Mouse (Mus musculus): ENCODE measurements at regions not wholly inside any gene's neighbourhood (a gene's known extent, or its start where the extent isn't known, plus 50 kb on each side); places are given as distances from the start of the nearest gene placed in this dataset.
"Not testable (repeated sequence)": the region's sequence is repeated elsewhere in the genome, so short reads cannot be mapped to it uniquely, and the experiment has no call there.

DNA sequence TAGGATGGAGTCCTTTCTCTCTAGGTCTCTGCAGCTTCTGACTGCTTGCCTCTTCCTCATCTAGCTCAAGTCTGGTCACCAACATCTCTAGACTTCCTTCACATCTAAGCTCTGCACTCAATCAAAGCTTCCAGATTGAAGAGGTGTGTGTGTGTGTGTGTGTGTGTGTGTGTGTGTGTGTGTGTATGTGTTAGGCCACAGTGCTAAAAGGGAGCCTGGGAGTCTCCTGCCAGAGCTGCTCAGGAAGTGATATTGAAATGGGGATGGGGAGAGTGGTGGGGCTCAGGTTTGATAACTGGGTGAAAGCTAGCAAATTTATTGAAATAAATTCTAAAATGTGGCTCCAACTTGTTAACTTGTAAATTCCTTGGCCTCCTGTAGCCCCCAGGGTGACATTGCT lies 73.3 kb downstream of the Gm31371 start:
- H3K27ac ChIP-seq (ENCODE audit: low read length); H3K9ac ChIP-seq (ENCODE audit: low read length); H3K36me3 ChIP-seq (ENCODE audit: control insufficient read depth, insufficient read depth, low read length); H3K27me3 ChIP-seq (ENCODE audit: control insufficient read depth, insufficient read depth, low read length); H3K4me1 ChIP-seq (ENCODE audit: control insufficient read depth, insufficient read depth, low read length); H3K9me3 ChIP-seq (replicated peaks; ENCODE audit: control insufficient read depth, low read length); H3K4me2 ChIP-seq (ENCODE audit: low read depth, low read length); ATAC-seq (ENCODE audit: insufficient read depth, low FRiP score); H3K4me3 ChIP-seq (replicated peaks; ENCODE audit: low read length): not testable (repeated sequence)

DNA sequence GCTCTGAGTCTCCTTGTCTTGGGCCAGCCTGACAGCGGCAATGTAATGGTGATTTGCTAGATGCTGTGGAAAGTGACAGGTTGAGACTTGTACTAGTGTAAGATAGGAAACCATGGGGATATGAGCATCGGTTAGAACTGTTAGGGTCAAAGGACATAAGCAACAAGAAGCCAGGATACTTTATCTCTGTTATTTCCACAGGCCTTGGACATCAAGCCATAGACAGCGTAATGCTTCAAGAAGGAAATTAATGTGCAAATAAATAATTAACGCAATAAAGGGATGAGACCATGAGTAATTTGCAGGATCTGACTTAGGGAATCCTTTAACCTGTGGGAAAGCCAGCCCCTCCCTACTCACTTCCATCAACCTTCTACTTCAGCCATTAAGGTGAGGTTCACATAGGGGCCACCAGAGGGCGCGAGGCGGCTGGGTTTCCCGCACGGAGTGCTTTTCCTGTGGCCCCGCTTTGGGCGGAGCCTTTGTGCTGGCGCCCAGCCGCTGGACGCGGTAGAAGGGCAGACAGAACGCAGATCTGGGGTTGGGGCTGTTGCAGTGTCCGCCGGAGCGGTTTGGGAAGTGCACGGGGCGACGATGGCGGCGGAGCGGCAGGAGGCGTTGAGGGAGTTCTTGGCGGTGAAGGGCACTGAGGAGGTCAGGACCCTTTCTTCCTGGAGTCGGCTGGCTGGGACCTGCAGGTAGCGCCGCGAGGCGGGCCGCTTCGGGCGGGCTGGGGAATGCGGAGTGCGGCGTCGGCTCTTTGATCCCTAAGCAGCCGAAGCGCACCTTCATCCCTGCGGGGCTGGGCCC lies 76.5 kb downstream of the Gm31371 start:
- WGBS = 7% methylated on average over 42 of the region's 42 CpGs
- Histone ChIP-seq H3K4me2 (ENCODE audit: low read depth, low read length) (peak overlapping the region; percentile 74), H3K9me3 (replicated peaks; ENCODE audit: control insufficient read depth, low read length) (peaks cover 6% of the 10 kb centered on the region; the same call in 1 of the 2 replicates), H3K36me3 (ENCODE audit: control insufficient read depth, insufficient read depth, low read length) (0 out of 2 replicates have a peak, but pooled peaks cover 4% of the 10 kb centered on the region), H3K9ac (ENCODE audit: low read length) (peak overlapping the region; percentile 78), H3K4me1 (ENCODE audit: control insufficient read depth, insufficient read depth, low read length) (no peaks in the 10 kb centered on the region), H3K27me3 (ENCODE audit: control insufficient read depth, insufficient read depth, low read length) (no peaks in the 10 kb centered on the region), H3K4me3 (replicated peaks; ENCODE audit: low read length) (peak overlapping the region; percentile 60), H3K27ac (ENCODE audit: low read length) (no peak overlapping the region)
- peak; percentile 90 for ATAC-seq (ENCODE audit: insufficient read depth, low FRiP score)

DNA sequence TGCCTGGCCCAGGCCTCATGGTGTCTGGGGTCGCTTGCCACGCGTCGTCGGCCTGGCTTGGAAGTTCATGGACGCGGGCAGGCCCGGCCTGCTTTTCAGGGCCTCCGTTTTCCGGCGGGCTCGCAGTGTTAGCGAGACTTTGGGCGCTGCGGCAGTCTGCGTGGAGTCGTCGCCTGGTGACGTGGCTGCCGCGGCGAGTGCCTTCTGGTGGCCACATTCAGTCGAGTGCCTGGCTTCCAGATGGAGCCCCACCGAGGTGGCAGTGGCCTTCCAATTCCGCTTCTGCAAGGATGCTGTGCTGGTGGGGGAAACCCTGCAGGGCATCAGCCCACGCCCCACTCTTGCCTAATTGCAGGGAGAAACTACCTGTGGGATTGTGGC lies 77.1 kb downstream of the Gm31371 start:
- not testable (repeated sequence) for H3K9me3 ChIP-seq (replicated peaks; ENCODE audit: control insufficient read depth, low read length); H3K27me3 ChIP-seq (ENCODE audit: control insufficient read depth, insufficient read depth, low read length); ATAC-seq (ENCODE audit: insufficient read depth, low FRiP score); H3K4me1 ChIP-seq (ENCODE audit: control insufficient read depth, insufficient read depth, low read length); H3K36me3 ChIP-seq (ENCODE audit: control insufficient read depth, insufficient read depth, low read length); H3K27ac ChIP-seq (ENCODE audit: low read length)
- peak overlapping the region; percentile 78 for H3K9ac ChIP-seq (ENCODE audit: low read length)
- H3K4me2 ChIP-seq (ENCODE audit: low read depth, low read length) = peak overlapping the region; percentile 74
- WGBS = 21% methylated on average over 26 of the region's 26 CpGs
- peak overlapping the region; percentile 60 for H3K4me3 ChIP-seq (replicated peaks; ENCODE audit: low read length)

GRCm38 (mm10) chr8:20008106-20008505 lies 104.9 kb downstream of the Gm31371 start:
- 75% methylated on average over 3 of the region's 3 CpGs for WGBS
- H3K9me3 ChIP-seq (replicated peaks; ENCODE audit: control insufficient read depth, low read length); H3K27ac ChIP-seq (ENCODE audit: low read length); H3K4me3 ChIP-seq (replicated peaks; ENCODE audit: low read length); H3K9ac ChIP-seq (ENCODE audit: low read length); H3K4me2 ChIP-seq (ENCODE audit: low read depth, low read length); H3K4me1 ChIP-seq (ENCODE audit: control insufficient read depth, insufficient read depth, low read length); H3K27me3 ChIP-seq (ENCODE audit: control insufficient read depth, insufficient read depth, low read length); ATAC-seq (ENCODE audit: insufficient read depth, low FRiP score); H3K36me3 ChIP-seq (ENCODE audit: control insufficient read depth, insufficient read depth, low read length): not testable (repeated sequence)

DNA sequence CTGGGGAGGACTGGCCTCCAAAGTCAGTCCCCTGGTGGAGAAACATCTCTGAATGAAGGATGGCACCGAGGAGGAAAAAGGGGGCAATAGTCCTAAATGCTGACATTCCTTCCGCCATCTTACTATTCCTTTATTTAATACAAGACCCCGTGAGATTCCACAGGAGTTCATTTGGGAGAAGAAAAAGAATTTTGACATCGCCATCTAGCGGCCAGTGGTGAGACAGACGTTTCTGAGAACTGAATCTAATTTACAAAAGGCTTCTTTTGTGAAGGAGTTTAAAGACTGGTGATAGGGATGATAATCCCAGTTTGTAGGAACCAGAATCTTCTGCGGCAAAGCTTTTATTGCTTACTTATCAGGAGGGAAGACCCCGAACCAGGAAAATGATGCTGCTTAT lies 107.8 kb downstream of the Gm31371 start:
- H3K4me2 ChIP-seq (ENCODE audit: low read depth, low read length); H3K27ac ChIP-seq (ENCODE audit: low read length); ATAC-seq (ENCODE audit: insufficient read depth, low FRiP score); H3K27me3 ChIP-seq (ENCODE audit: control insufficient read depth, insufficient read depth, low read length); H3K9ac ChIP-seq (ENCODE audit: low read length); H3K4me1 ChIP-seq (ENCODE audit: control insufficient read depth, insufficient read depth, low read length); H3K9me3 ChIP-seq (replicated peaks; ENCODE audit: control insufficient read depth, low read length); H3K4me3 ChIP-seq (replicated peaks; ENCODE audit: low read length); H3K36me3 ChIP-seq (ENCODE audit: control insufficient read depth, insufficient read depth, low read length): not testable (repeated sequence)
- WGBS = 60% methylated on average over 8 of the region's 8 CpGs

DNA sequence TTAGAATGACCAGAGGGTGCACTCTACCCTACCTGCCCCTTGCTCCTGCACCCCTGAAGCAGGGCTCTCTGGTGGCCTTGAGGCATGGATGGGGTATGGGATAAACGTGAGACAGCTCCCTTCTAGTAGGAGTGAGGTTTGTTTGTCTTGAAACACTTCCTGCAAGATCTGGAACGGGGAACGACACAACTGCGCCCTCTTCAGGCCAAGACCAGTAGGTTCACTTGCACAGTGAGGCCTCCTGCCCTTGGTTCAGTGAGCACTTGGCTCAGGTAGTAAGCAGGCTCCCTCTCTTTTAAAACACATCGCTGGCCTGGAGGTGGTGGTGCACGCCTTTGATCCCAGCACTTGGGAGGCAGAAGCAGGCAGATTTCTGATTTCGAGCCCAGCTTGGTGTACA lies 110.1 kb downstream of the Gm31371 start:
- H3K4me2 ChIP-seq (ENCODE audit: low read depth, low read length); H3K4me3 ChIP-seq (replicated peaks; ENCODE audit: low read length); H3K4me1 ChIP-seq (ENCODE audit: control insufficient read depth, insufficient read depth, low read length); H3K9me3 ChIP-seq (replicated peaks; ENCODE audit: control insufficient read depth, low read length); H3K27me3 ChIP-seq (ENCODE audit: control insufficient read depth, insufficient read depth, low read length); H3K27ac ChIP-seq (ENCODE audit: low read length); ATAC-seq (ENCODE audit: insufficient read depth, low FRiP score); H3K9ac ChIP-seq (ENCODE audit: low read length); H3K36me3 ChIP-seq (ENCODE audit: control insufficient read depth, insufficient read depth, low read length): not testable (repeated sequence)
- 75% methylated on average over 7 of the region's 7 CpGs for WGBS

- WGBS = 67% methylated on average over 5 of the region's 5 CpGs
- H3K27ac ChIP-seq (ENCODE audit: low read length); H3K4me1 ChIP-seq (ENCODE audit: control insufficient read depth, insufficient read depth, low read length); H3K4me3 ChIP-seq (replicated peaks; ENCODE audit: low read length); H3K4me2 ChIP-seq (ENCODE audit: low read depth, low read length); H3K9me3 ChIP-seq (replicated peaks; ENCODE audit: control insufficient read depth, low read length); H3K27me3 ChIP-seq (ENCODE audit: control insufficient read depth, insufficient read depth, low read length); H3K9ac ChIP-seq (ENCODE audit: low read length); H3K36me3 ChIP-seq (ENCODE audit: control insufficient read depth, insufficient read depth, low read length); ATAC-seq (ENCODE audit: insufficient read depth, low FRiP score): not testable (repeated sequence)
Observed at GRCm38 (mm10) chr8:20014451-20015130, 111.4 kb downstream of the Gm31371 start.

DNA sequence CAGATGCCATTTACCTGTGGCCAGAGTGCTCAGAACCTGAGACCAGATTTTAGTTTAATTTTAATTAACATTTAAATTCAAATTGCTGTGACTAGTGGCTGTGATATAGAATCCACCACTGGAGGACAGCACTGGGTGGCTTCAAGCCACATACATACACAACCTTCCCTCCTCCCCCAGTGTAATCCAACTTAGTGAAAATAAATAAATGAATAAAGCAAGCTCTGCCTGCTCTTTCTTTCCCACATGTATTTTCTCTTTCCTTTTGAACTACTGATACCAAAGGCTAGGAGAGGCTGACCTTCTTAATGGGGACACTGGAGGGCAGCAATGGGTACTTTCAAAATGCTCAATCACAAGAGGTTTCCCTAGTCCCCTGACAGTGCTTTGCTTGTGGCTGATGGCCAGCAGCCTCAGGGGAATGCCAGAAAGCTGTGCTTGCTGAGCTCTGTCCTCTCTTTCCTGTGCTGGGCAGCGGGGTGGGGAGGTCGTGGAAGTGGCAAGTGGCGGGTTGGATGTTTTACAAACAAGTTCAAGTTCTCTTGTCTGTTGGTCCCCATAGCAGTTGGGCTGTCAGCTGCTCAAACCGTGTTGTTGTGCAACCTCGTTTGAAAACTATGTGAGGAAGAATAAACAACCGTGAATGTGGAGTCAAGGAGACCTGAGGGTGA lies 112.4 kb downstream of the Gm31371 start:
- WGBS = 75% methylated on average over 6 of the region's 6 CpGs
- H3K4me3 ChIP-seq (replicated peaks; ENCODE audit: low read length); H3K9ac ChIP-seq (ENCODE audit: low read length); ATAC-seq (ENCODE audit: insufficient read depth, low FRiP score); H3K36me3 ChIP-seq (ENCODE audit: control insufficient read depth, insufficient read depth, low read length); H3K27me3 ChIP-seq (ENCODE audit: control insufficient read depth, insufficient read depth, low read length); H3K9me3 ChIP-seq (replicated peaks; ENCODE audit: control insufficient read depth, low read length); H3K27ac ChIP-seq (ENCODE audit: low read length); H3K4me1 ChIP-seq (ENCODE audit: control insufficient read depth, insufficient read depth, low read length); H3K4me2 ChIP-seq (ENCODE audit: low read depth, low read length): not testable (repeated sequence)

DNA sequence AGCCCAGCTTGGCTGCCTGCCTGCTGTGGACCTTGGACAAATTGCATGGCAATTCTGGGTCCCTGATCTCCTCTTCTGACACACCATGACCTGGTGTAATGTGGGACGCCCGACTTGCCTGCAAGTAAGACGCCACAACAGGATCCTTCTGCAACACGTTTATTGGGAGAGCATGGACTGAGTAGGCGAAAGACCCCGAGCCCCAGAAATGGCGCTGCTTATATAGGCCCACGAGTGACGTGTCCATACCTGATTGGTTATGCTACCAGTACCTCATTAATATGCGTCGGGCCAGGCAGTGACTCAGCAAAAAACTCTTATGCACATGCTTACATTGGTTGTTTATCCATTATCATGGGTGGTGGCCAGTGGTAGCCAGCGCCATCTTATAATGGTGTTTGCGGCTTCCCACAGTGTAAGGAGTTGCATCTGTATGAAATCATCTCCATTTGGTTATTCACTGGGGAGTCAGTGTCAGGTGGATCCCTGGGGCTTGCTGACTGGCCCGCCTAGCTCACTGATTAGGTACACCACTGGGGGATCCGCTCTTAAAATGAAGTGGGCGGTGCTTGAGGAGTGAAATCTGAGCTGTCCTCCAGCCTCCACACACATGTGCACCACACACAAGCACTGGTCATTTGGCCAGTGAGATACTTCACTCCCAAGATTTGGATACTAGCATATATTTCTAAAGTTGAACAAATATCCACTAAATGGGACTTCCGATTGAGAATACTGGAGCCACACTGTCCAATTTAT lies 113.1 kb downstream of the Gm31371 start:
- H3K9ac ChIP-seq (ENCODE audit: low read length); H3K4me3 ChIP-seq (replicated peaks; ENCODE audit: low read length); ATAC-seq (ENCODE audit: insufficient read depth, low FRiP score); H3K9me3 ChIP-seq (replicated peaks; ENCODE audit: control insufficient read depth, low read length); H3K4me1 ChIP-seq (ENCODE audit: control insufficient read depth, insufficient read depth, low read length); H3K36me3 ChIP-seq (ENCODE audit: control insufficient read depth, insufficient read depth, low read length); H3K27ac ChIP-seq (ENCODE audit: low read length); H3K27me3 ChIP-seq (ENCODE audit: control insufficient read depth, insufficient read depth, low read length); H3K4me2 ChIP-seq (ENCODE audit: low read depth, low read length): not testable (repeated sequence)
- 87% methylated on average over 16 of the region's 17 CpGs for WGBS
